Mouse (Mus musculus) spleen, adult 2 months (tissue): ENCODE measurements around the gene Slc9a7. TPM values are rescaled to one million over a fixed set of nuclear protein-coding genes. Genes with fewer than 3 reads are reported as not detected.
A peak's percentile ranks its signal among the peaks of the same experiment; 100 is the strongest.

ENCODE experiments used
- DNase-seq, 2 experiments: peaks; one replicate each; pipeline versions ENCODE4 v3.0.0 to v3.0.0-alpha.2; 2012 to 2021; ENCODE audit warnings: low spot score in 2 of 2, low read depth in 1 of 2
- H3K27ac ChIP-seq: fragments of 200-500 bp; 2 replicates; pipeline ENCODE4 v1.5.1; 2012; ENCODE audit warnings: low read length, inconsistent platforms; ENCODE audit not compliant: insufficient read depth
- H3K27me3 ChIP-seq: fragments of 200-500 bp; 2 replicates; pipeline ENCODE4 v1.6.1; 2012; ENCODE audit warnings: mild to moderate bottlenecking, moderate library complexity, low read length, inconsistent platforms; ENCODE audit not compliant: control insufficient read depth, insufficient read depth
- H3K36me3 ChIP-seq: fragments of 200-500 bp; 2 replicates; pipeline ENCODE4 v1.6.1; 2012; ENCODE audit warnings: mild to moderate bottlenecking, low read length, inconsistent platforms; ENCODE audit not compliant: control insufficient read depth, insufficient read depth
- H3K4me1 ChIP-seq: fragments of 200-500 bp; 2 replicates; pipeline ENCODE4 v1.6.1; 2011; ENCODE audit warnings: inconsistent platforms; ENCODE audit not compliant: control insufficient read depth, insufficient read depth, insufficient read length
- H3K4me3 ChIP-seq: fragments of 200-500 bp; 2 replicates; pipeline ENCODE4 v1.5.1; 2011; ENCODE audit warnings: mild to moderate bottlenecking, inconsistent platforms; ENCODE audit not compliant: insufficient read depth, insufficient read length; ENCODE audit errors: extremely low read depth
- CTCF ChIP-seq: fragments of 200-500 bp; IDR thresholded peaks from 2 replicates; pipeline ENCODE4 v1.5.1; 2011; ENCODE audit warnings: mild to moderate bottlenecking, inconsistent platforms; ENCODE audit not compliant: insufficient read depth, insufficient read length, insufficient replicate concordance; ENCODE audit errors: extremely low read depth
- POLR2A ChIP-seq: fragments of 200-500 bp; IDR thresholded peaks from 2 replicates; pipeline ENCODE4 v1.6.1; 2011; ENCODE audit warnings: low read depth, low read length, inconsistent platforms
- WGBS: fragments of 180-500 bp; shearing (Covaris S2); methylation state at CpG from one replicate; pipeline ENCODE4 v1.1.7; 2018; 5-methylcytosine and 5-hydroxymethylcytosine counted together
- polyA plus RNA-seq: library from polyadenylated mRNA; depleted of rRNA; stranded (reverse); fragments of >200 nt; gene quantifications from 2 replicates; pipeline ENCODE4 v1.2.3, GENCODE M21; 2012

Gene Slc9a7
- polyA plus RNA-seq, 1 experiment, result 15.7 TPM

GRCm38 (mm10) chrX:20290715-20291114 lies 892 bp downstream of the Slc9a7 start:
- 20% methylated on average over 5 of the region's 5 CpGs for WGBS
- no peaks in the 10 kb centered on the region for H3K36me3 ChIP-seq
- no peaks in the 10 kb centered on the region for H3K27me3 ChIP-seq
- H3K4me3 ChIP-seq, result peak overlapping the region; percentile 86
- TF ChIP-seq POLR2A (no peak), CTCF (no peak)
- H3K4me1 ChIP-seq, result peaks cover 5% of the 10 kb centered on the region; the same call in 1 of the 2 replicates
- peak in 1 of 2 experiments; percentile 30 for DNase-seq
- peak overlapping the region; percentile 82; the same call in 1 of the 2 replicates for H3K27ac ChIP-seq

GRCm38 (mm10) chrX:20288674-20289073 lies 2.9 kb downstream of the Slc9a7 start:
- H3K4me3 ChIP-seq, result no peak overlapping the region
- no peaks in the 10 kb centered on the region for H3K27me3 ChIP-seq
- TF ChIP-seq CTCF, result no peak
- TF ChIP-seq POLR2A, result no peak
- no peak overlapping the region for H3K27ac ChIP-seq
- DNase-seq, result no peak
- no peaks in the 10 kb centered on the region for H3K36me3 ChIP-seq
- peaks cover 5% of the 10 kb centered on the region; the same call in 1 of the 2 replicates for H3K4me1 ChIP-seq
- WGBS, result 47% methylated on average over 3 of the region's 3 CpGs

- TF ChIP-seq CTCF, result no peak
- no peak for TF ChIP-seq POLR2A
- peak overlapping the region; percentile 14; the same call in 1 of the 2 replicates for H3K27ac ChIP-seq
- no peak for DNase-seq
- WGBS, result 37% methylated on average over 2 of the region's 2 CpGs
- H3K4me3 ChIP-seq, result no peak overlapping the region
- no peaks in the 10 kb centered on the region for H3K27me3 ChIP-seq
- H3K36me3 ChIP-seq, result no peaks in the 10 kb centered on the region
- peaks cover 5% of the 10 kb centered on the region for H3K4me1 ChIP-seq
Observed at GRCm38 (mm10) chrX:20286254-20286653, 5.4 kb downstream of the Slc9a7 start.

- Histone ChIP-seq H3K4me1 (no peaks in the 10 kb centered on the region; the same call in none of the 2 replicates), H3K4me3 (no peak overlapping the region), H3K27ac (no peak overlapping the region), H3K36me3 (no peaks in the 10 kb centered on the region), H3K27me3 (no peaks in the 10 kb centered on the region)
- TF ChIP-seq CTCF (no peak), POLR2A (no peak)
- no peak for DNase-seq
- WGBS, result 39% methylated on average over 6 of the region's 6 CpGs
Observed at GRCm38 (mm10) chrX:20279424-20279823, 12.2 kb downstream of the Slc9a7 start.

- TF ChIP-seq POLR2A (no peak), CTCF (no peak)
- DNase-seq, result no peak
- Histone ChIP-seq H3K4me1 (no peaks in the 10 kb centered on the region; the same call in 1 of the 2 replicates), H3K27ac (no peak overlapping the region), H3K4me3 (no peak overlapping the region), H3K36me3 (no peaks in the 10 kb centered on the region), H3K27me3 (no peaks in the 10 kb centered on the region)
Observed at GRCm38 (mm10) chrX:20273854-20274253, 17.8 kb downstream of the Slc9a7 start.

- Histone ChIP-seq H3K27me3 (no peaks in the 10 kb centered on the region), H3K27ac (no peak overlapping the region), H3K4me3 (no peak overlapping the region), H3K4me1 (peaks cover 2% of the 10 kb centered on the region), H3K36me3 (no peaks in the 10 kb centered on the region)
- no peak for TF ChIP-seq CTCF
- no peak for TF ChIP-seq POLR2A
- no peak for DNase-seq
- 29% methylated on average over 1 of the region's 1 CpGs for WGBS
Observed at GRCm38 (mm10) chrX:20271980-20272379, 19.6 kb downstream of the Slc9a7 start.

GRCm38 (mm10) chrX:20269980-20270379 lies 21.6 kb downstream of the Slc9a7 start:
- WGBS, result 58% methylated on average over 3 of the region's 3 CpGs
- H3K36me3 ChIP-seq, result no peaks in the 10 kb centered on the region
- no peak for TF ChIP-seq CTCF
- no peak for TF ChIP-seq POLR2A
- DNase-seq, result no peak
- no peak overlapping the region for H3K27ac ChIP-seq
- H3K4me3 ChIP-seq, result no peak overlapping the region
- peaks cover 2% of the 10 kb centered on the region for H3K4me1 ChIP-seq
- no peaks in the 10 kb centered on the region for H3K27me3 ChIP-seq
